Mouse (Mus musculus): ENCODE results near the gene Eif3j1.

The Eif3j1 gene

DNA sequence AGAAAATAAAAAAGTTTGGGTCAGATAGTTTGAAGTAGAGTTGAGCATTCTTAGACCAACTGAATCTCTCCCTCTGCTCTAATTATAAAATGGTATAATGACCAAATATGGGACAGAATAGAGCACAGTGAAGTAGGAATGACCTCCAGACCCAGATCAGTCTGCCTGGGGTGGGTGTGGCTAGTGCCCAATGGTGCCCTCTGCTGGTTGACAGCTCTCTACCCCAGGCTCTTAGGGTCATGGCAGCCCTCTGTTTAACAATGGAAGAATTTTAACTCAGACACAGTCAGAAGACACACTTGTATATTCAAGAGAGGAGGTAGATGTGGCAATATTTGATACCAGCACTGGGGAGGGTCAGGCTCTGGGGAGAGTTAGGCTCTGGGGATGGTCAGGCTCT, 73.7 kb downstream of the Eif3j1 start:
- no peak for DNase-seq (ENCODE audit: low spot score)
